Mouse (Mus musculus): ENCODE measurements at regions not wholly inside any gene's neighbourhood (a gene's known extent, or its start where the extent isn't known, plus 50 kb on each side); places are given as distances from the start of the nearest gene placed in this dataset.

DNA sequence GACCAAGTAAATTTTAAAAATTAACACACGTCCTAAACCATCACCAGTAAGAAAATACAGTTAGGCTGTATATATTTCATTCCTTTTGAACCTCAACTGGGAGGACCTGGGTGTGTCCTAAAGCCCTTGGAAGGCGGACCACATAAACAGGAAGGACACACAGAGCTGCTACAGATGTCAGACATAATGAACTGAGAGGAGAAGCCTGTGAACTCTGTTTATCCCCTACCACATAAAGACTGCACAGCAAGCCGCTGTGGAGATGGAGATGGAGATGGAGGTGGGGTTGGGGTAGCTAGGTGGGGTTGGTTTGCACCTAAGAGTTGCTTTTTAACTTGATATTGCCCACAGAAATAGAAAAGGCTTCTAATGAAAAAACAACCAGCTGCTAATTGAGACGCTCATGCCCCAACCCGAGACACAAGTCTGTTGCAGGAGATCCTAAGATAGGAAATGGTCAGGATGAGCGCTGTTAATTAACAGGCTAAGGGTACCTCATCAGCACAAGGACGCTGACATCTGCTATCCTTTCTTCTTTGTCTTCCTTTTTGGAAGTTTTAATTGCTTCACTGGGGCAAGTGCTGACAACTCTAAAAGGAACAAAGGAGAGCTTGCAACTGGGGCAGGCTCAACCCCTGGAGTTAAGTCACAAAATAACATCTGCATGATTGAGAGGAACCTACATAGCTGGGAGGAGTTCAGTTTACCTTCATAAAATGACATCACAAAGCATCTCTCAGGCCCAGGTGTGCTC lies 119.3 kb upstream of the Lyplal1 start:
- DNase-seq (ENCODE audit: low read depth, low spot score): peak; percentile 60

DNA sequence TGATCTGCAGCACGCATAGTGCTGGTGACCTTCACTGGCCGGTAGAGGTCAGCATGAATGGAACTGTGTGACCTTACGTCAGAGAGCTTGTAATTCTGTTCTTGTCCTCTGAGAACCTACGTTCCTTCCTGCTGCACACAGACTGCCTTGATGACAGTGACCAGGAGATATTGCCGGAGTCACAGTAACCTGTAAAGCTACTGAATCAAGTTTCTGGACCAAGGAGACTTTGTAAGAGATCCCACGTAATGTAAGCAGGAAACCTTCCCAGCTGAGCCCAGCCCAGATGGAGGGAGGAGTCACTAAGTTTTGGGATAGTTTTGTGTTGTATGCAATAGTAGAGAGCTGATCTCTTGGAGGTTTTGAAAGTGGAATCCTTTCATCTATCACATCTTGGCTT lies 117.4 kb upstream of the Lyplal1 start:
- peak; percentile 41 for DNase-seq (ENCODE audit: low read depth, low spot score)

DNA sequence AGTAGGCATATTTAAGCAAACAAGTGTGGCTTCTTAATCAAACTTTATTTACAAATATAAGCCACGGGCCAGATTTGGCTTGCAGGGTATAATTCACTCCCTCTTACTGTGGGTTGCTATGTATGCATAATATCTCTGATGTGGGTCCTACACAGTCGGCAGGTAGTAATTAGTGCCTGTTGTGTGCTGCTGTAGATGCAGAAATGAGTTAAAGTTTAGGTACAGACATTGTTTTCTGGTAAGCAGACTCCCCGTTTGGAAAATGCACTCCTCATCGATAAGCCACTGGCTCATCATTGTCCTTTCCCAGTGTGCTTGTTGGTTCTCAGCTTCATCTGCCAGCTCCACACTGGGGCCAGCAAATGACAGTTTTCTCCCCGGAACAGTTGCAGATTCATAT lies 113.4 kb upstream of the Lyplal1 start:
- no peak for DNase-seq (ENCODE audit: low read depth, low spot score)

GRCm38 (mm10) chr1:186229856-186230255 lies 112.7 kb upstream of the Lyplal1 start:
- no peak for DNase-seq (ENCODE audit: low read depth, low spot score)

GRCm38 (mm10) chr1:186228396-186228795 lies 111.3 kb upstream of the Lyplal1 start:
- DNase-seq (ENCODE audit: low read depth, low spot score): no peak

GRCm38 (mm10) chr1:186224231-186224630 lies 107.1 kb upstream of the Lyplal1 start:
- DNase-seq (ENCODE audit: low read depth, low spot score): no peak

DNA sequence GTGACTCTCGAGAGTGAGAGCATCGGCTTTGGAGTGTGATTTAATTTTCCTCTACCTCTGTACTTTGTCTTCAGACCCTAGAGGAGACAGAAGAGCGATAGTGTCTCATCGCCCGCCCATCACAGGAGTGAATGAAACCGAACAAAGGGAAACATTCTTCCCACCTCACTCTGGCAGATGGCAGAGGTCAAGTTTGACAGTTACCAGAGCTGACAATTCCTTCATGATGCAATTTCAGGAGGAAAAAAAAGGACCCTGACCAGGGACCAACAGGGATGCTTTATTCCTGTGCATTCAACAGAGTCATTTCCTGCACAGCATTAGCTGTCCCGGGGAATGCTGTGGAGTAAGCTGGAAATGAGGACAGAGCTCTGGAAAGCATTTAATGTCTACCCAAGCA lies 106.3 kb upstream of the Lyplal1 start:
- peak; percentile 60 for DNase-seq (ENCODE audit: low read depth, low spot score)

DNA sequence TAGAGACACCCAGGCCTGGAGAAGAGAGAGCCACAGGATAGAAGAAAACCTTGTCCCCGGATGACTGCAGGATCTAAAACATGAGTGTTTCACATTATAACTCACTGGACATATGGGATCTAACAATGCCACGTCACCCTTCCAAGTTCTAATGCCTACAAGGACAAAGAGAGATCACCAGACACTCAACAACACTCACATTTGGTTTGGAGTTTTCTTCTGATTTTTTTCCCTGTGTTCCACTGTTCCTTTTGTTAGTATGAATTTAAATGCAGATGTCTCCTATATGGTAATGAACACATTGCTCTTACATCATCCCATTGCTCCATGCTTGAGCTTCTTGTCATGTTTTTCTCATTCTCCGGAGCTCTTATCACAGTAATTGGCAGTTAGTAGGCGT lies 101.9 kb upstream of the Lyplal1 start:
- DNase-seq (ENCODE audit: low read depth, low spot score): no peak

DNA sequence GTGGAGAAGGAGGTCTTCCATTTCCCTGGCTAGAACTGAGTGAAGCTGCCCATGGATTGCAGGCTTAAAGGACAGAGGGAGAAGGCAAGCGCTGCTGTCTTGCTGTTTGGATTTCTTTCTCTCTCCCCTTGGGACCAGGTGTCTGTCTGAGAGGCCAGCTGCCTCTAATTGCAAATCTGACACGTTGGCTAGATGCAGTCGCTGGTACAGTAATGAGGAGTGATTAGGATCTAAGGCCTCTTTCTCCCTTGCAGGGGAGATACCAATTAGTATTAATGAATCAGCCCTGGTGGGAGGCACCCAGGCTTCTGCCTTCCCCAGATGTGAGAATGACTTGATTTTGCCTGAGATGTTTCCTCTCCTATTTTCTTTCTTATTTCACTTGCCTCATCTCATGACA lies 100.1 kb upstream of the Lyplal1 start:
- DNase-seq (ENCODE audit: low read depth, low spot score): no peak

- no peak for DNase-seq (ENCODE audit: low read depth, low spot score)
These were observed 87.0 kb upstream of the Lyplal1 start for GRCm38 (mm10) chr1:186204151-186204550.

DNA sequence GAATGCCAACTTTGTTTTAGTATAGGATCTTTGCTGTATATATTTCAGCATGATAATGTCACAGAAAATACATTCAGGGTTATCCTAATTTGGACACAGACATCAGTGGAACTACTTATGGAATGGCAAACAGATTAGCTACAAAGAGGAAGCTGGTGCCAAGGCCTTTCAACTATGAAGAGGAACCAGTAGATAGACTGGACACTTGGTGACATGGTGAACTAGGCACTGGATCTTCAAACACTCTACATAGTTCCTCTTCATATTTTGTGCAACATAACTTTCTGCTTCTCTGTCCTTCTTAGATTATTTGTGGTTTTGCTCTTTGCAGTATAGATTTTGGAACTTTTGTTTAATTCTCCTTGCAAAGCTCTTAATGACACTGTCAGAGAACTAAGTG lies 85.4 kb upstream of the Lyplal1 start:
- DNase-seq (ENCODE audit: low read depth, low spot score): no peak

DNA sequence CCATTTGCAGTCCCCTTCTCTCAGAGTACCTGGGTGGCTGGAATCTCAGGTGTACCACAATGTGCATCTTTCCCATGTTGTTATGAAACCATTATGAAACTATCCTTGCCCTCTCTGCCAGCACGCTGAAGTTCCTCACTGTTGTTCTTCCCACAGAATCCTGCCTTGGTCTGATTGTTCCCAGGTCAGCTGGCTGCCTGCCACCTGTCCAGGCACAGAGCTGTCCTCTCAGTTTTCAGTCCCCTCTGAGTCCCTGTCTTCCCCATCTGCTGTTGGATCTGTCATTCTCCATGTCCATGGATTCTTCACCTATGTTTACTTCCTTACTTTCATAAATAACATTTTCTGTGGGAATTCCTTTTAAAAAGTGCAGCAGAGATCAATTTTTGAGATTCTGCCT lies 81.3 kb upstream of the Lyplal1 start:
- DNase-seq (ENCODE audit: low read depth, low spot score): no peak

DNA sequence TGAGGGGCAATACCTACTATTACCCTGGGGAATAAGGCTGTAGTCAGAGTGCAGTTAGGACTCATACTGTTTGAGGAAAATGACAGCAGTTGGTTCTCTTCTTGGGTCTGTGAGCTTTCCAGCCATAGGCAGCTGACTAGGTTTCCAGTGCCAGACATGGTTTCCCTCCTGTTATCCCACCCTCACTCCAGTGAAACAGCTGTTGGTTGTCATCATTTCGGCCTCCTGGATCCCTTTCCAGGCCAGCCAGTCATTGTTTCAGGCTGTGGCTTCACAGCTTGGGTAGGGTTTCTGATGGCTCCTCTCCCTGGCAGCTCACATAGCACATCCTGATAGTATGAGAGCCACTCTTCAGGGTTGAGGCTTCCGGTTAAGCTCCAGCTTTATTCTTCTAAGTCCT lies 79.9 kb upstream of the Lyplal1 start:
- DNase-seq (ENCODE audit: low read depth, low spot score): no peak

- DNase-seq (ENCODE audit: low read depth, low spot score): no peak
These were observed 72.3 kb upstream of the Lyplal1 start for GRCm38 (mm10) chr1:186189390-186189789.

DNA sequence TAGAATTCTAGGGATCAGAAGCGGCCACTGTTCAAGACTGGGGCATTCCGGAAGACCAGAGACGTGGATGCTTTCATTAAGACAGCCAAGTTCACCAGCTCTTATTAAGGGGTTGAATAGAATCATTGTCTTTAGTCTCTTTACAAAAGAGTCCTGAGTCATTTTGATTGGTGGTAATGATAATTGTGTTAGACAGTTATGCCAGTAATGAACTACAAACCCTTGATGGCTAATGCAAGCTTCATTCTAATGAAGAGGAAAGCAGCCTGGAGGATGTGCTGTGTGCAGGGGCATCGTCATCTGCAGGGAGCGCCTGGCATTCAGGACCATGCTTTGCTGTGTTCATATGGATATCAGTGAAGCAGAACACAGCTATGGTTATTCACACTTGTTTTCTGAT lies 70.3 kb upstream of the Lyplal1 start:
- DNase-seq (ENCODE audit: low read depth, low spot score): no peak

DNA sequence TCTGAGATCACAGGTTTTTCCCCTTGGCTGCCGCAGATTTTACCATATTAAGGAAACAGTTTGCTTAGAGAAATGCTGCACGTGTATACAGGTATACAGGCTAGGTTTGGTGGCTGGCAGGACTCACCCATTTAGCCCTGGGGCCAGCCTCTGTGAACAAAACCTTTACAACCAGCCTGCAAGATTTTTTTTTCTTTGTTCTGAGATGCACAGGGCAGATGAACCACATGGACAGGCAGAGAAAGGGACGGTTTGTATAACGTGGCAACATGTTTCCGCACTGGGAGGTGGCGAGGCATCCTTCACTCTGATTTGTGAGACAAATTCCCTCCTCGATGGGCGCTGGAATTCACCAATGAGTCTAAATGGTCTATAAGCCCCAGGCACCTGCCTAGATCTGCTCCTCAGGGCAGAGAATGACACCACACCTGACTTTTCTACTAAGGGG lies 66.1 kb upstream of the Lyplal1 start:
- DNase-seq (ENCODE audit: low read depth, low spot score): no peak

DNA sequence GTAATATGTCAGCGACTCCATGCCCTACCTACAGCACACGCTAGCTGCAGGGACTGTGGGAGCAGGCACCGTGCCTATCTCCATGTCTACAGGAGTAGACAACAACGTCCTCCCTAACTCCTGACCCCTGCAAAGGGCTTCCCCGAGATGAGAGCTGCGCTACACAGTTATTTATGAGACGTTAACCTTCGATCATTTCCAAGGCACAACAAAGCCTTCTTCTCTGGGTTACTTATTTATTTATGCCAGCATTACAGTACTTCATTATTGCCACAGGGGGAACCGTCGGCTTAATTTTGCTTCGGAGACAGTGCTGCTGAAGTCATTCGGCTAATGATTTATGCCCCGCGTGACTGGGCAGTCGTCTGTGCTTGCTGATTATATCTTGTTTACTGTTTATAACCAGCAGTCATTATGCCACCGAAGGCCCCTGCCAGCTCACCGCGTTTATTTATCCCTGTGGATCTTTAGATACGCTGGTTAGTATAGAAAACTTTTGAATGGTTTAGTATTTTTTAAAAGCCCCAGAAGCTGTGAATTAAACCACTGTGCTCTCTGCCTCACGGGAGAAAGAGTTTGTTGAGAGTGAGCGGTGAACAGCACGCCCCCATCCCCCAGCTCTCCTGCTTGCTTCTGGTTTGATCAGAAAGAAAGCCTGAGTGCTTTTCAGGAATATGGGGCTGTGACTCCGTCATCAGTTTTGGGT lies 65.5 kb upstream of the Lyplal1 start:
- DNase-seq (ENCODE audit: low read depth, low spot score): peak; percentile 48

- DNase-seq (ENCODE audit: low read depth, low spot score): no peak
These were observed 59.9 kb upstream of the Lyplal1 start for GRCm38 (mm10) chr1:186177019-186177418.

- DNase-seq (ENCODE audit: low read depth, low spot score): no peak
These were observed 56.4 kb upstream of the Lyplal1 start for GRCm38 (mm10) chr1:186173472-186174014.

DNA sequence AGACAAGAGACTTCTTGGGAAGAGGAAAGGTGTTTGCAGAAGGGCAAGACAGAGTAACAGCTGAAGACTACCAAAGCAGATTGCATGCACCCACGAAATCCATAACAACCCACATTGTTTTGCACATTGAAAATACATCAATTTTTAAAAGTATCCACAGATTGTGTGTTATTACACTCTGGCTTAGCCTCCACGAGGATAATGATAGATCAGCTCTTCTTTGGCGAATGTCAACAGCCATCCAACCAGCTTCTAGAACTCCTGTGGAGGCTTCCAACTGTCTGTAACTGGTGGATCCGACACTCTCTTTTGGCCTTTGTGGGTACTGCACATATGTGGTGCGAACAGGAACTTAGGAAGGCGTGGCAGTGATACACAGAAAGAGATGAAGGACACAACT lies 54.6 kb upstream of the Lyplal1 start:
- no peak for DNase-seq (ENCODE audit: low read depth, low spot score)
